Mouse (Mus musculus): Measurements from ENCODE around the gene Kmt2c. TPM values are rescaled to one million over a fixed set of nuclear protein-coding genes. Genes with fewer than 3 reads are reported as not detected.

The Kmt2c gene
- total RNA-seq, 1 experiment = 50.6 TPM

DNA sequence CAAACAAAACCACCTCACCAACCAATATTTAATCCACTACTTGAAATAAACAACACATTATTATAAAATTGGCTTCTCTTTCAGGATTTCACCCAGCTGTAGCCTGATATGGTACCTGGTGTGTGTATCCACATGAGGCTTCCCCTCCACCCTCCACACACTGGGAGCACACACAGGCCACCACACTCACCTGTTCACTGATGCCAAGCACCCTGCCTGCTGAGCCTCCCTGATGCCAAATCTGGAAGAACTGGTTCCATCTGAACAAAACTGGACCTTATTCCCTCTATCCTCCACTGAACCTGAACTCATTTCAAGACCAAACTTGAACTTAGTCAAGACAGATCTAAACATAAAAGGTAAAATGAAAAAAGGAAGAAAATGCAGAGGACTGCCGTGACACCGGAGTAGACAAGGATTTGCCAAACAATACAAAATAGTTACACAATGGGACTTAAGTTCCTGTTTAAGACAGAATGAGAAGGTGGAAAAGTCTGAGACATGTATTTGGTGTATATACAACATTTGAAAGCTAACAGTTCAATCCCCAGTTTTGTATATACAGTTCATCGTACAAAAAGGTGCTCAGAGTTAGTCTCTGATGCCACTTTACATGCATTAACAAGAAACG, 230.2 kb downstream of the Kmt2c start:
- H3K36me3 ChIP-seq (ENCODE audit: control insufficient read depth, insufficient read depth, low read length, poor library complexity, severe bottlenecking) = peaks cover 14% of the 10 kb centered on the region
- in situ Hi-C loops (cut with MboI; ENCODE audit: low sequenced_read_pairs in 2 of 2, unreplicated experiment in 2 of 2) = no loop called here
- H3K4me1 ChIP-seq (ENCODE audit: control insufficient read depth in 2 of 2, insufficient read depth in 2 of 2, low read length in 2 of 2, poor library complexity in 1 of 2) = 0 out of 4 replicates have a peak, but pooled peaks cover 0 to 2% of the 10 kb centered on the region in 2 experiments
- H3K4me3 ChIP-seq (ENCODE audit: insufficient read depth in 1 of 2, low read depth in 1 of 2, low read length in 2 of 2, poor library complexity in 1 of 2, severe bottlenecking in 1 of 2) = no peak overlapping the region
- no peak overlapping the region for H3K27ac ChIP-seq (ENCODE audit: insufficient read depth, low read depth, low read length, poor library complexity, severe bottlenecking)
- H3K9ac ChIP-seq (ENCODE audit: insufficient read depth, low read depth, low read length, poor library complexity, severe bottlenecking) = no peak overlapping the region
- DNase-seq (ENCODE audit: low read depth, low spot score) = no peak
- TF ChIP-seq CHD2 (IDR thresholded peaks at IDR 0.05; ENCODE audit: low read depth, low read length) (no peak), ZNF384 (IDR thresholded peaks at IDR 0.05; ENCODE audit: low read depth, low read length) (no peak), ZC3H11A (IDR thresholded peaks at IDR 0.05; ENCODE audit: borderline replicate concordance, low read depth, low read length) (no peak), MAFK (IDR thresholded peaks at IDR 0.05; ENCODE audit: insufficient read depth, low read depth, low read length) (no peak), HCFC1 (IDR thresholded peaks at IDR 0.05; ENCODE audit: borderline replicate concordance, insufficient read depth, low read length) (no peak)
- H3K9me3 ChIP-seq (ENCODE audit: control insufficient read depth, insufficient read depth, low read depth, low read length) = no peaks in the 10 kb centered on the region

DNA sequence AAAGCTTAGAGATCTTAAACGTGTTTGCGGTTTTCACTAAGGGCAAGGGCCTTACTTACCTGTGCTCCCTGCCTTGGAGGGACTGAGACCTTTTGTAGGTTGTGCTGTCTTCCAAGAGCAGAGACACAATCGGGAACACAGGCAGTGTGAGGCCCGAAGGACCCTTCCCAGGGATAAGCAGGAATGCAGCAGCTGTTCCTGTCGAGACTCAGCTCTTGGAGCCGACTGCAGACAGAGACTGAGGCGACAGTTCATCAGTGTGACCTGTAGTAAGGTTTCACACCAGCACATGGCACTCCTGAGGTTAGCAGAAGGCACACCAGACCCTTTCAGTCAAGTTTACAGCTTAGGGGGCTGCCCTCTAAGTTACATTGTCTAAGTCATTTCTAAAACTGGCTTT, 236.3 kb downstream of the Kmt2c start:
- in situ Hi-C loops (cut with MboI; ENCODE audit: low sequenced_read_pairs in 2 of 2, unreplicated experiment in 2 of 2) = no loop called here
- H3K36me3 ChIP-seq (ENCODE audit: control insufficient read depth, insufficient read depth, low read length, poor library complexity, severe bottlenecking) = peaks cover 26% of the 10 kb centered on the region
- H3K4me3 ChIP-seq (ENCODE audit: insufficient read depth in 1 of 2, low read depth in 1 of 2, low read length in 2 of 2, poor library complexity in 1 of 2, severe bottlenecking in 1 of 2) = no peak overlapping the region
- no peak overlapping the region for H3K27ac ChIP-seq (ENCODE audit: insufficient read depth, low read depth, low read length, poor library complexity, severe bottlenecking)
- H3K9me3 ChIP-seq (ENCODE audit: control insufficient read depth, insufficient read depth, low read depth, low read length) = no peaks in the 10 kb centered on the region
- no peak for TF ChIP-seq ZNF384 (IDR thresholded peaks at IDR 0.05; ENCODE audit: low read depth, low read length)
- TF ChIP-seq CHD2 (IDR thresholded peaks at IDR 0.05; ENCODE audit: low read depth, low read length) = no peak
- no peak for TF ChIP-seq ZC3H11A (IDR thresholded peaks at IDR 0.05; ENCODE audit: borderline replicate concordance, low read depth, low read length)
- TF ChIP-seq MAFK (IDR thresholded peaks at IDR 0.05; ENCODE audit: insufficient read depth, low read depth, low read length) = no peak
- no peak for TF ChIP-seq HCFC1 (IDR thresholded peaks at IDR 0.05; ENCODE audit: borderline replicate concordance, insufficient read depth, low read length)
- H3K4me1 ChIP-seq (ENCODE audit: control insufficient read depth in 2 of 2, insufficient read depth in 2 of 2, low read length in 2 of 2, poor library complexity in 1 of 2) = no peaks in the 10 kb centered on the region
- no peak for DNase-seq (ENCODE audit: low read depth, low spot score)
- no peak overlapping the region for H3K9ac ChIP-seq (ENCODE audit: insufficient read depth, low read depth, low read length, poor library complexity, severe bottlenecking)

DNA sequence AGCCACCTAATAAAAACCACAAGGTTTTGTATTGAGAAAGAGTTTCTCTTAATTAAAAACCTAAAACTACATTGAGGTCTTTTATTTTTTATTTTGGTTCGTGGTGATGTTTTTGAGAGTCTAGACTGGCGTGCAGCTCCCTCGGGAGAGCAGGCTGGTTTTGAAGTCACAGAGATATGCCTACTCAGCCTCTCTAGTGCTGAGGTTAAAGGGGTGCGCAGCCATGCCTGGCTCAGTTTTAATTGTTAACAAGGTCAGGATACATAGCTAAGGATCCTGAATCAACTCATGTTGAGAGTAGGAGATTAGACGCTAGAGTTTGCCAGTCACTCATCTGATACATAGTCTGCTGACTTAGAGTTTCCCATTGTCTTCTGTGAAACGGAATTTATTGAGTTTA, 237.1 kb downstream of the Kmt2c start:
- DNase-seq (ENCODE audit: low read depth, low spot score) = no peak
- Histone ChIP-seq H3K4me3 (ENCODE audit: insufficient read depth in 1 of 2, low read depth in 1 of 2, low read length in 2 of 2, poor library complexity in 1 of 2, severe bottlenecking in 1 of 2) (no peak overlapping the region), H3K27ac (ENCODE audit: insufficient read depth, low read depth, low read length, poor library complexity, severe bottlenecking) (no peak overlapping the region), H3K36me3 (ENCODE audit: control insufficient read depth, insufficient read depth, low read length, poor library complexity, severe bottlenecking) (peaks cover 24% of the 10 kb centered on the region; the same call in 1 of the 2 replicates), H3K4me1 (ENCODE audit: control insufficient read depth in 2 of 2, insufficient read depth in 2 of 2, low read length in 2 of 2, poor library complexity in 1 of 2) (no peaks in the 10 kb centered on the region), H3K9ac (ENCODE audit: insufficient read depth, low read depth, low read length, poor library complexity, severe bottlenecking) (no peak overlapping the region), H3K9me3 (ENCODE audit: control insufficient read depth, insufficient read depth, low read depth, low read length) (no peaks in the 10 kb centered on the region)
- in situ Hi-C loops (cut with MboI; ENCODE audit: low sequenced_read_pairs in 2 of 2, unreplicated experiment in 2 of 2) = no loop called here
- TF ChIP-seq ZC3H11A (IDR thresholded peaks at IDR 0.05; ENCODE audit: borderline replicate concordance, low read depth, low read length) = no peak
- TF ChIP-seq ZNF384 (IDR thresholded peaks at IDR 0.05; ENCODE audit: low read depth, low read length) = no peak
- no peak for TF ChIP-seq HCFC1 (IDR thresholded peaks at IDR 0.05; ENCODE audit: borderline replicate concordance, insufficient read depth, low read length)

DNA sequence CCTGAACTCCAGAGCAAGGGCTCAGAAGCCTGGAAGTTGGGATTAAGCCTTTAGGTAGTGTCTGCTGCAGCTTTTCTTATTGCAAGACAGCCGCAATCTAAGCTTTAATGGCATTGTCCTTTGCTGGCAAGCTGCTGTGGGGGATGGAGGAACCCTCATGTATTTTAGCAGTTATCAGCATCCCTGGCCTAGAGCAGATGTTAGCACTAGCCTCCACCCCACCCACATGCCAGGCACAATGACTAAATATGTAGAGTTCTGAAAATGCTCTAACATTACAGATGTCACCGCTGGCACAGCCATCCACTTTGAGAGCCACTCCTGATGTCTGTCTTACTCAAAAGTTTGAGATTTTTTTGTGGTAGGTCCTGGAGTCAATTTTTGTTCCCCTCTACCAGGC, 241.9 kb downstream of the Kmt2c start:
- H3K36me3 ChIP-seq (ENCODE audit: control insufficient read depth, insufficient read depth, low read length, poor library complexity, severe bottlenecking) = peaks cover 26% of the 10 kb centered on the region; the same call in 1 of the 2 replicates
- no peaks in the 10 kb centered on the region for H3K4me1 ChIP-seq (ENCODE audit: control insufficient read depth in 2 of 2, insufficient read depth in 2 of 2, low read length in 2 of 2, poor library complexity in 1 of 2)
- H3K27ac ChIP-seq (ENCODE audit: insufficient read depth, low read depth, low read length, poor library complexity, severe bottlenecking) = no peak overlapping the region
- DNase-seq (ENCODE audit: low read depth, low spot score) = no peak
- H3K4me3 ChIP-seq (ENCODE audit: insufficient read depth in 1 of 2, low read depth in 1 of 2, low read length in 2 of 2, poor library complexity in 1 of 2, severe bottlenecking in 1 of 2) = no peak overlapping the region
- H3K9me3 ChIP-seq (ENCODE audit: control insufficient read depth, insufficient read depth, low read depth, low read length) = no peaks in the 10 kb centered on the region
- in situ Hi-C loops (cut with MboI; ENCODE audit: low sequenced_read_pairs in 2 of 2, unreplicated experiment in 2 of 2) = no loop called here
- TF ChIP-seq HCFC1 (IDR thresholded peaks at IDR 0.05; ENCODE audit: borderline replicate concordance, insufficient read depth, low read length) = no peak
- no peak for TF ChIP-seq MAFK (IDR thresholded peaks at IDR 0.05; ENCODE audit: insufficient read depth, low read depth, low read length)
- TF ChIP-seq CHD2 (IDR thresholded peaks at IDR 0.05; ENCODE audit: low read depth, low read length) = no peak
- TF ChIP-seq ZC3H11A (IDR thresholded peaks at IDR 0.05; ENCODE audit: borderline replicate concordance, low read depth, low read length) = no peak
- no peak overlapping the region for H3K9ac ChIP-seq (ENCODE audit: insufficient read depth, low read depth, low read length, poor library complexity, severe bottlenecking)

DNA sequence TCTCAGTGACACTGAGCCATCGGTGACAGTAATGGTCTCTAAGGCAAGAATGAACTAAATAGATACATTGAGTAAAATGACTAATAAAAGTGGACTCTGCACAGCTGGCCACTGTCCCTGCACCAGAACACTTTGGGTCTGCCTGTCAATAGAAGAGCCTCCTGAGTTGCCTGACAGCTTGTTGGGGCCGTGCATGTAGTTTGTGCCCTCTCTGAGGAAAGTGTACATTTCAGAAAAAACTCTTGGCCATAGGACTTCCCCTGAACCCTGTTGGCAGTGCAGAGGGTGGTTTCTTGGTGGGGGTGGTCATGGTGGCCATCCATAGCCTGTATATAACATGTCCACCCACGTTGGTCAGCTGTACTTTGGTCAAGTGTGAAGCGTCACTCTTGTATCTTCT, 244.1 kb downstream of the Kmt2c start:
- Histone ChIP-seq H3K36me3 (ENCODE audit: control insufficient read depth, insufficient read depth, low read length, poor library complexity, severe bottlenecking) (peaks cover 29% of the 10 kb centered on the region), H3K4me3 (ENCODE audit: insufficient read depth in 1 of 2, low read depth in 1 of 2, low read length in 2 of 2, poor library complexity in 1 of 2, severe bottlenecking in 1 of 2) (no peak overlapping the region), H3K9ac (ENCODE audit: insufficient read depth, low read depth, low read length, poor library complexity, severe bottlenecking) (no peak overlapping the region), H3K9me3 (ENCODE audit: control insufficient read depth, insufficient read depth, low read depth, low read length) (no peaks in the 10 kb centered on the region), H3K27ac (ENCODE audit: insufficient read depth, low read depth, low read length, poor library complexity, severe bottlenecking) (no peak overlapping the region), H3K4me1 (ENCODE audit: control insufficient read depth in 2 of 2, insufficient read depth in 2 of 2, low read length in 2 of 2, poor library complexity in 1 of 2) (no peaks in the 10 kb centered on the region)
- no peak for DNase-seq (ENCODE audit: low read depth, low spot score)
- in situ Hi-C loops (cut with MboI; ENCODE audit: low sequenced_read_pairs in 2 of 2, unreplicated experiment in 2 of 2) = no loop called here
- TF ChIP-seq HCFC1 (IDR thresholded peaks at IDR 0.05; ENCODE audit: borderline replicate concordance, insufficient read depth, low read length) = no peak
- no peak for TF ChIP-seq MAFK (IDR thresholded peaks at IDR 0.05; ENCODE audit: insufficient read depth, low read depth, low read length)
- no peak for TF ChIP-seq ZC3H11A (IDR thresholded peaks at IDR 0.05; ENCODE audit: borderline replicate concordance, low read depth, low read length)
- TF ChIP-seq ZNF384 (IDR thresholded peaks at IDR 0.05; ENCODE audit: low read depth, low read length) = no peak
- TF ChIP-seq CHD2 (IDR thresholded peaks at IDR 0.05; ENCODE audit: low read depth, low read length) = no peak

Measured in ES-E14 (cell line).